Mouse (Mus musculus): ENCODE data around the gene Fyttd1.
A peak's percentile ranks its signal among the peaks of the same experiment; 100 is the strongest.
"Not testable (repeated sequence)": the region's sequence is repeated elsewhere in the genome, so short reads cannot be mapped to it uniquely, and the experiment has no call there.

The Fyttd1 gene

DNA sequence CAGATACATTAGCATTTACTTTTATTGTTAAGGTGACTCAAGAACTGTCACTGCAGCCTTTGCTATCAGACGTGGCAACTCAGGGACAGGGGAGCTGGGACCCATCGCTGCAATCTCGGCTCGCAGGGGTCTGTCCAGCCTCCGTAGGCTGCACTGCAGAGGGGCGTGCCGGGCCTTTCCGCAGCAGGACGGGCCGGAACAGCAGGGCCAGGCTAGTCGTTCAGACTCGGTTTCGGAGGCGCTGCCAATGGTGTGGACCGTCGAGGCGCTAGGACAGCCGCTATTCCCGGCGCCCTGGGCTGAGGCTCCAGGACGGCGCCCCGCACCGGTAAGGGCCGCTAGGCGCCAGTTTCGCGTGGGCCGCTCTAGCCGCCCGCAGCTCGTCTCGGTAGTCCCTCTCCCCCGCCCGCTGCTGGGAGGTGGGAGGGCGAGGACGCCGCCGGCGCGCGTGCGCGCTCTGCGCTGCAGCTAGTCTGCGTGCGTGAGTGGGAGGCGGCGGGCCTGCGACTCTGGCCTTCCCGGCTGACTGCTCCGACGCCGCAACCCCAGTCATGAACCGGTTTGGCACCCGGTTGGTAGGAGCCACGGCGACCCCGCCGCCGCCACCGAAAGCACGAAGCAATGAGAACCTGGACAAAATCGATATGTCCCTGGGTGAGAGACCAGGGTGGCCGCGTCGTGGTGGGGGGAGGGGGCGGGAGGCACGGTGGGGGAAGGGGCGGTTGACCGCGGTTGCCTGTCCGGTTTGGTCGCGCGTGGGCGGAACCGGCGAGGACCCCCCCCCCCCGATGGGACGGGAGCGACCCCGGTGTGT, at the start of gene Fyttd1, which contains the start of gene Rubcn:
Gene Fyttd1 (plus strand): TSS at position 158 of the 814 bp plus-strand sequence.
Gene Rubcn (minus strand): TSS at position 424 of the 814 bp plus-strand sequence.
- peak; percentile 90 to 95 for DNase-seq (ENCODE audit: low spot score in 2 of 2)

- no peak for DNase-seq (ENCODE audit: low spot score in 2 of 2)
Measured at GRCm38 (mm10) chr16:32829104-32829503, 48.2 kb upstream of the Fyttd1 start.

GRCm38 (mm10) chr16:32831501-32831900, 45.8 kb upstream of the Fyttd1 start:
- peak in 1 of 2 experiments; percentile 27 for DNase-seq (ENCODE audit: low spot score in 2 of 2)

DNA sequence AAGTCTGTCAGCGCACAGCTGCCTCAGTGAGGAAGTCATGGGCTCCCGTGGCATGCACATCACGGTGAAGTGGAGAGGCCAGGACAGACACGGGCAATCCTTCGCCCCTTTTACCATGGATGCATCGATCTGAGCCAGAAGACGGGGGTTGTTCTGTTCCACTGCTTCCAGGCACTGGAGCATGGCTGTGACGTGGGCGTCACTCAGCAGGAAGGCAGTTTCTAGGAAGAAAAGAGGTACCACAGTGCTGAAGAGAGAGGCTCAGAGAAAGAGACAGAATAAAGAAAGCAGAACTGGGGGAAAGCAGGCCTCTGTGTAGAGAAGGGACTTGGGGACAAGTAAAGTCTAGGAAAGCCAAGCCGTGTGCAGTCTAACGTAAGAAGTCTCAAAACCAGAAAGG, 30.2 kb upstream of the Fyttd1 start:
- peak in 1 of 2 experiments; percentile 36 for DNase-seq (ENCODE audit: low spot score in 2 of 2)

DNA sequence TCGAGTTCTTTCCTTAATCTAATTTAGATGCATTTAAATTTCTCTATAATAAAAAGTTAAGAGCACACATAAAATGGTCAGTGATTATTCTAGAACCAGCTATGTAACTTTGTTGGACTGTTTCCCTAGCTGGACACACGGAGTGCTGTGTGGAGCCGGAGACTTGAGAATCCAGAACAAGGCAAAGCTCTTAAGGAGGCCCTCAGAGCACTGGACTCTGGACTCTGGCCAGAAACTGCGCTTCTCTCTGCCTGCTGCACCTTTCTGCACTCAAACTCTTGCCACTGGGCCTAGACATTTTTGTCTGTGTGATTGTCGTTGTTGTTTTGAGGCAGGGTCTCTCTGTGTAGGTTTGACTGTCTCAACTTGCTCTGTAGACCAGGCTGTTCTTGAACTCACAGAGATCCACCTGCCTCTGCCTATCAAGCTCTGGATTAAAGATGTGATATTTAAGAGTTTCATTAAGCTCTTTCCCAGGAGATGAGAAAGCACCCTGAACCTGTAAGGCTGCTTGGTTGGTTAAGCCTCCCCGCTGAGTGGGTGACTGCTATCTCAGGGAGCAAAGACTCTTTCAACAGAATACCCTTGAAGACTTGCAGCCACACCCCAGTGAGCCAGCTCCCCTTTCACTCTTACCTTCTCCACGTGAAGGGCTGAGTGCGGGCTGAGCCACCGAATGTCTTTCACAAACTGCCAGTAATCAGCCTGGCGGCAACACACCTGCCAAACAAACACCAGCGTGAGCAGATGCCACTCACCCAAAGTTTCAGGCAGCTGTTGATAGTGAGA, 28.1 kb upstream of the Fyttd1 start:
- no peak for DNase-seq (ENCODE audit: low spot score in 2 of 2)

GRCm38 (mm10) chr16:32853492-32854049, 23.7 kb upstream of the Fyttd1 start:
- DNase-seq (ENCODE audit: low spot score in 2 of 2) = no peak

DNA sequence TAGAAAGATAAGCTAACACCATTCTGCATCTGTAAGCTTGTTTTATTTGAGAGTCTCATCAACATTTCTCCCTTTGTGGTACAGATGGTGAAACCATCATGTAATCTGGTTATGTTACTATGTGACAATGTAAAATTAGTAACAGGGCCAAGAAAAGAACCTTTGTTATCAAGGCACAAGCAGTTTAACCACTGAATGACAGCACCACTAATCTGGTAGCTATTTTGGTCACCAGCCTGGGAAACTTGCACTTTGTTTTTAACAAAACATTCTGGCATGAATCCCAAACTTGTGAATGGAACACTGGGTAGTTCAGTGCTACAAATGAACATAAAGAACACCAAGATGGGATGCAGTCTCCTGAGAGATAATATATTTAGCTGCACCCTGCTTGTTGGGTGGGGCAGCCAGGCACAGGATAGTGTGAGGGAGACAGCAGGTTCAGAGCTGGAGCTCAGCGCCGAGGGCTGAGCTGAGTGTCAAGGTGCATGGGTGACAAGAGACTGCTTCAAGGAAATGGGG, 23.2 kb upstream of the Fyttd1 start:
- DNase-seq (ENCODE audit: low spot score in 2 of 2) = peak; percentile 49 to 66

DNA sequence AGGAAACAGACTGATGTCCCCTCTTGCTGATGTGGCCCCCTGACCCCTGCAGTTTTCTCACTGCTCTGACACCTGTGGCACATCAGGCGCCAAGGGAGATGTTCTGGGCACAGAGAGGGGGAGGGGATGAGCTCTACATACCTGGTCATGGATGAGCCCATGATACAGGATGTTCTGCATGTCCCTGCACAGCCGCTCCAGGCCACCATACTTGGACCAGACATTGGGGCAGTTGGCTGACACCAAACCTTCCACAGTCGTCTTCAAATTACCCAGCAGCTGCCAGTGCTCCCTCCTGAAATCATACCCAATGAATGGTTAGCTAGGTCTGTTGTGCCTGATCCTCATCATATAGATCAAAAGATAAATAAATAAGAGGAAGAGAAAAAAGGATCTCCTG, 20.5 kb upstream of the Fyttd1 start:
- DNase-seq (ENCODE audit: low spot score in 2 of 2) = no peak

- DNase-seq (ENCODE audit: low spot score in 2 of 2) = no peak
Measured at GRCm38 (mm10) chr16:32858356-32858755, 18.9 kb upstream of the Fyttd1 start.

GRCm38 (mm10) chr16:32858771-32859636, 18.3 kb upstream of the Fyttd1 start:
- peak in 1 of 2 experiments; percentile 23 for DNase-seq (ENCODE audit: low spot score in 2 of 2)

GRCm38 (mm10) chr16:32861813-32862385, 15.4 kb upstream of the Fyttd1 start:
- no peak for DNase-seq (ENCODE audit: low spot score in 2 of 2)

- DNase-seq (ENCODE audit: low spot score in 2 of 2) = no peak
Measured at GRCm38 (mm10) chr16:32865401-32865800, 11.9 kb upstream of the Fyttd1 start.

- no peak for DNase-seq (ENCODE audit: low spot score in 2 of 2)
Measured at GRCm38 (mm10) chr16:32866713-32867112, 10.6 kb upstream of the Fyttd1 start.

DNA sequence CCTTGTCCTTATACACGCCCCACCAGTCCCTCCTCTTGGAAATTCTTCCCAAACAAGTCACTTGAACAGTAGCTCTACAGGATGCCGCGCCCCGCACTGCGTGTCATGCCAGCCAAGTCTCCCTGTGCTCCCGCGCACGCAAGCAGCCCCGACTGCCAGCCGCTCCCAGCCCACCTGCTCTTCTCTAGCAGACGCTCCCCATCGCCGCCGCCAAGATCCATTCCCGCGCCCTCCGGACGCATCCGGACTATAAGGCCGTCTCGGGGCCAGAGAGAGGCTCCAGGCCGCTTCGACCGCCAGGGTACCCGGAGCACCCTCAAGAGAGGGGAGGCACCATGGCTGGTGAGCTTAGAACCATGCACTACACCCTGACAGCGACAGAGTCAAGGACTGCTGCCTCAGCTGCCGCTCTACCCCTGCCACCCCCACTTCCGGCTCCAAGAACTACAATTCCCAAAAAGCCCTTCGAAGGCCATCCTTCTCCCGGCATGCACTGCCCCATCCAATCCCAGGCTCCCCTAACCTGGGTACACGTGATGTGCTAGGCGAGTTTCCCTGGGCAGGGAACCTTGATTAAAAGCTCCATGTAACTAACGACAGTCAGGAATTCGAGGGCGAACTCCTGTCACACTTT, 9.3 kb upstream of the Fyttd1 start:
- DNase-seq (ENCODE audit: low spot score in 2 of 2) = peak; percentile 84 to 92

- no peak for DNase-seq (ENCODE audit: low spot score in 2 of 2)
Measured at GRCm38 (mm10) chr16:32870231-32870630, 7.1 kb upstream of the Fyttd1 start.

DNA sequence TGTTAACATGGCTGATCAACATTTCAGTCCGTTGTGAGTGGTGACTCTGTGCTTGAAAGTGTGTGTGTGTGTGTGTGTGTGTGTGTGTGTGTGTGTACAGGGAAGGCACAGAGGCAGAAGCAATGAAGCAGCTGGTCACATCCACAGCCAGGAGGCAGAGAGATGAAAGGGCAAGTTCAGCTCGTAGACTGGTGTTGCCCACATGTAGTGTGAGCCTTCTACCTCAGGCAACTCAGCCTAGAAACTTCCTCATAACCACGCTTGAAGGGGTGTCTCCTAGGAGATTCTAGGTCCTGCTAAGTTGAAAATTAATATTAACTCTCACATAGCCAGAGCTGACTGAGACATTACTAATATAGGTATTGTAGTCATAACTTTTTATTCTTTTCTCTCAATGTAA, 3.9 kb upstream of the Fyttd1 start:
- DNase-seq (ENCODE audit: low spot score in 2 of 2) = no peak

DNA sequence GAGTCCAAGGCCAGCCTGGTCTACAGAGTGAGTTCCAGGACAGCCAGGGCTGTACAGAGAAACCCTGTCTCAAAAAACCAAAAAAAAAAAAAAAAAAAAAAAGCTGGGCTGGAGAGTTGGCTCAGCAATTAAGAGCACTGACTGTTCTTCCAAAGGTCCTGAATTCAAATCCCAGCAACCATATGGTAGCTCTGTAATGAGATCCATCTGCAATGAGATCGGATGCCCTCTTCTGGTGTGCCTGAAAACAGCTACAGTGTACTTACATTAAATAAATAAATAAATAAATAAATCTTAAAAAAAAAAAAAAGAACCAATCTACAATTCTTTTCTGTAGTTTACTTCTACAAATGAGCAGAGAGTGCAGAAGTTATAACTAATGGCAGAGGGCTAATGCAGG, 2.0 kb upstream of the Fyttd1 start:
- DNase-seq (ENCODE audit: low spot score in 2 of 2) = not testable (repeated sequence)

GRCm38 (mm10) chr16:32875847-32876246, 1.5 kb upstream of the Fyttd1 start:
- DNase-seq (ENCODE audit: low spot score in 2 of 2) = no peak

DNA sequence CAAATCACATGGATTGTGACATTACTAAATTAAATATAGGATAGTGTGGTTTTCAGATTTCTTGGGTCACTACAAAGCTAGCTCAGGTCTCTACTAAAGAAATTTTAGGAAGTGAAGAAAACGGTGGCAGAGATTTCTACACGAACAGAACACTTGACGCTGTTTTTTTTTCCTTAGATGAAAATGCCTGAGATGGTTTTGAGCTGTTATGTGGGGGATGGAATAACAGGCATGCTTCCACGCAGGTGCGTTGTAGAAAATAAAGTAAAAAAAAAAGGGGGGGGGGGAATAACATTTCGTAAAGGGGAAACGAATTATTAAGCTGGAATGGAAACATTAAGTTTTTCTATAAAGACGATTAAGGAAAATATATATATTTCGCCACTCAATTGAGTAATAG, 469 bp upstream of the Fyttd1 start:
- no peak for DNase-seq (ENCODE audit: low spot score in 2 of 2)

GRCm38 (mm10) chr16:32878157-32878598, 878 bp downstream of the Fyttd1 start:
- no peak for DNase-seq (ENCODE audit: low spot score in 2 of 2)

All from left cerebral cortex, adult 9 months (tissue).